Mouse (Mus musculus) testis, adult 2 months (tissue): Measurements from ENCODE around the gene Lrrc10b.

Source experiments
- CTCF ChIP-seq: fragments of 200-500 bp; IDR thresholded peaks from 2 replicates; pipeline ENCODE4 v1.5.1; 2012; ENCODE audit warnings: low read depth, mild to moderate bottlenecking, inconsistent platforms, low read length, moderate library complexity; ENCODE audit not compliant: control insufficient read depth, insufficient read depth, insufficient replicate concordance
- POLR2A ChIP-seq: fragments of 200-500 bp; IDR thresholded peaks from 2 replicates; pipeline ENCODE4 v1.6.1; 2012; ENCODE audit warnings: low read depth, mild to moderate bottlenecking, inconsistent platforms, low read length, moderate library complexity; ENCODE audit not compliant: control insufficient read depth

- no peak for TF ChIP-seq POLR2A
- peak; percentile 92; the same call in 1 of the 2 replicates for TF ChIP-seq CTCF
These were observed 45.3 kb upstream of the Lrrc10b start for GRCm38 (mm10) chr19:10502571-10502970.
